Mouse (Mus musculus): ENCODE results near the gene Akt3. TPM values are rescaled to one million over a fixed set of nuclear protein-coding genes. Genes with fewer than 3 reads are reported as not detected.
A peak's percentile ranks its signal among the peaks of the same experiment; 100 is the strongest.

Gene Akt3
- polyA plus RNA-seq, 1 experiment from 2014 or later = 28.9 TPM

DNA sequence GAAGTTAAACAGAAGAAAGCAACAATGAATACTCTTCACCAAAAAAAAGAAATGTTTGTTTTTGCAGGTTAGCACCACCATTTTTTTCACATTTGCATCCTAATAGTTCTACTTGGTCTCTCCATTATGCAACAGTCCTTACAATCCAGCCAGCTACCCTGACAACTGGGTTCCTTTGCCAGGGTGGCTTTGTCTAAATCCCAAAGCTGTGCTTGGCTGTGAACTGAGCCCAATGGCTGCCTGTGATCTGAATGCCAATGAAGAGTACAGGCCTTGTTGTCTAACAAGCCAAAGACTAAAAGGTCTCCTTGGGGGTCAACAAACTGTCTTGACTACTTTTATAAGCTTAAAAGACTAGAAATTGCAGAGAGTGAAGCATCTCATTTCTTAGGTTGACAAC is 82.6 kb downstream of the Akt3 start:
- no peak overlapping the region for H3K4me3 ChIP-seq (ENCODE audit: low read depth, low read length)
- H3K27me3 ChIP-seq (ENCODE audit: control insufficient read depth, insufficient read depth, low read length) = no peaks in the 10 kb centered on the region
- H3K4me1 ChIP-seq (replicated peaks; ENCODE audit: control insufficient read depth, insufficient read depth, low read length) = no peaks in the 10 kb centered on the region
- H3K4me2 ChIP-seq (replicated peaks; ENCODE audit: low read depth, low read length) = no peak overlapping the region
- ATAC-seq (ENCODE audit: low FRiP score) = peak; percentile 91
- H3K9me3 ChIP-seq (ENCODE audit: control insufficient read depth, low read length) = no peaks in the 10 kb centered on the region
- H3K27ac ChIP-seq (ENCODE audit: low read depth, low read length) = 0 out of 2 replicates have a peak overlapping the region, but pooled peaks have one; percentile 36
- no peaks in the 10 kb centered on the region for H3K36me3 ChIP-seq (ENCODE audit: control insufficient read depth, insufficient read depth, low read length)
- H3K9ac ChIP-seq (ENCODE audit: low read depth, low read length) = no peak overlapping the region
- DNase-seq (ENCODE audit: low spot score) = peak; percentile 80

DNA sequence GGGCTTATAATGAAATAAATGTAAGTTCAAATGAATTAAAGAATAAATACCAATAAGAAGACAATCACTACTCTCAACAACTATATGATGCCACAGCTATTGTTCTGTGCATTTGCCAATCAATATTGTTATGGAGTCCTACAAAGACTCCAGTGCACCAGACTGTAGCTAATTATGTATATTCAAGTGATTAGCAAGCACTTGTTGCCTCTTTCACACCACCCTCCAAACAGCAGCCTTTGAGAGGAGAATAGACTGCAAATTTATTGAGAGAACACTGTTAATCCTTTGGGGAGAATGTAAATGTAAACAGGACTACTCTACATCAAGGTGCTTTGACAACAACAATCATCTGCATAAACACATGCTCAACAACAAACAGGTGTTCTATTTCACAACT is 86.7 kb downstream of the Akt3 start:
- H3K4me1 ChIP-seq (replicated peaks; ENCODE audit: control insufficient read depth, insufficient read depth, low read length) = no peaks in the 10 kb centered on the region
- H3K9ac ChIP-seq (ENCODE audit: low read depth, low read length) = no peak overlapping the region
- no peak overlapping the region for H3K27ac ChIP-seq (ENCODE audit: low read depth, low read length)
- H3K27me3 ChIP-seq (ENCODE audit: control insufficient read depth, insufficient read depth, low read length) = no peaks in the 10 kb centered on the region
- no peaks in the 10 kb centered on the region for H3K36me3 ChIP-seq (ENCODE audit: control insufficient read depth, insufficient read depth, low read length)
- H3K4me3 ChIP-seq (ENCODE audit: low read depth, low read length) = no peak overlapping the region
- ATAC-seq (ENCODE audit: low FRiP score) (no peak), DNase-seq (ENCODE audit: low spot score) (no peak)
- no peak overlapping the region for H3K4me2 ChIP-seq (replicated peaks; ENCODE audit: low read depth, low read length)
- H3K9me3 ChIP-seq (ENCODE audit: control insufficient read depth, low read length) = no peaks in the 10 kb centered on the region

- H3K4me3 ChIP-seq (ENCODE audit: low read depth, low read length) = no peak overlapping the region
- 35% methylated on average over 2 of the region's 2 CpGs for WGBS
- no peaks in the 10 kb centered on the region for H3K27me3 ChIP-seq (ENCODE audit: control insufficient read depth, insufficient read depth, low read length)
- DNase-seq (ENCODE audit: low spot score) (no peak), ATAC-seq (ENCODE audit: low FRiP score) (no peak)
- H3K4me2 ChIP-seq (replicated peaks; ENCODE audit: low read depth, low read length) = no peak overlapping the region
- H3K27ac ChIP-seq (ENCODE audit: low read depth, low read length) = no peak overlapping the region
- H3K4me1 ChIP-seq (replicated peaks; ENCODE audit: control insufficient read depth, insufficient read depth, low read length) = no peaks in the 10 kb centered on the region
- no peak overlapping the region for H3K9ac ChIP-seq (ENCODE audit: low read depth, low read length)
- H3K9me3 ChIP-seq (ENCODE audit: control insufficient read depth, low read length) = no peaks in the 10 kb centered on the region
- no peaks in the 10 kb centered on the region for H3K36me3 ChIP-seq (ENCODE audit: control insufficient read depth, insufficient read depth, low read length)
Measured at GRCm38 (mm10) chr1:177165789-177166188, 92.2 kb downstream of the Akt3 start.

- ATAC-seq (ENCODE audit: low FRiP score) (no peak), DNase-seq (ENCODE audit: low spot score) (no peak)
- no peaks in the 10 kb centered on the region for H3K36me3 ChIP-seq (ENCODE audit: control insufficient read depth, insufficient read depth, low read length)
- 64% methylated on average over 2 of the region's 2 CpGs for WGBS
- H3K4me1 ChIP-seq (replicated peaks; ENCODE audit: control insufficient read depth, insufficient read depth, low read length) = no peaks in the 10 kb centered on the region
- no peaks in the 10 kb centered on the region for H3K27me3 ChIP-seq (ENCODE audit: control insufficient read depth, insufficient read depth, low read length)
- H3K4me3 ChIP-seq (ENCODE audit: low read depth, low read length) = no peak overlapping the region
- no peak overlapping the region for H3K9ac ChIP-seq (ENCODE audit: low read depth, low read length)
- H3K27ac ChIP-seq (ENCODE audit: low read depth, low read length) = no peak overlapping the region
- H3K4me2 ChIP-seq (replicated peaks; ENCODE audit: low read depth, low read length) = no peak overlapping the region
- no peaks in the 10 kb centered on the region for H3K9me3 ChIP-seq (ENCODE audit: control insufficient read depth, low read length)
Measured at GRCm38 (mm10) chr1:177165336-177165735, 92.7 kb downstream of the Akt3 start.

DNA sequence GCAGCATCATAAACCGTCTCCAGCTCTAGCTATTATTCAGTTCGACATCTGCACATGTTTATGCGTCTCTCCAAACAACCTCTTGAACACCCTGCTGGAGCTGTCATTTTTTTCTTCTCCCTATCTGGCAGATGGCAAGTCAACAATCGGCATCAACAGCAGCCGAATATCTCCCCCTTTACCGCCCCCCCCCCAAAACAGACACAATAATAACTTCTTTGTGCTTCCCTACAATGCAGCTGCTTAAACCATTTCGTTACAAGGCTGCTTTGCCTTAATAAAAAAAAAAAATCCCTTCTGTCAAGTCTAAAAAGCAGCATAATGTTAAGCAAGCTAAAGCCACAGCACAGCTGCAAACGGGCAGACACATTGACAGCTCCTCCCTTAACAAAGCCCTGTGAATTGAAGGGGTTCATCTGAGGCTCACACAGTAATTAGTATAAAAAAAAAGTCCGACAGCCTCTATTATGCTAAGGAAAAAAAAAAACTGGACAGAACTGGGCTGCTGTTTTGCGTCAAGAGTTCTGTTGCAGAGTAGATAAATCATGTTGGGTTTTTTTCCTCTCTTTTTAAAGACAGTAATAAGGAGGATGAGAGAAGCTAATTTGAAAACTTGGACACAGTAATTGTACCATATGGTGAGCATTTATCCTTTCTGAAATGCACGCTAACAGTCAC is 107.5 kb downstream of the Akt3 start:
- H3K36me3 ChIP-seq (ENCODE audit: control insufficient read depth, insufficient read depth, low read length) = no peaks in the 10 kb centered on the region
- H3K9me3 ChIP-seq (ENCODE audit: control insufficient read depth, low read length) = no peaks in the 10 kb centered on the region
- no peak overlapping the region for H3K9ac ChIP-seq (ENCODE audit: low read depth, low read length)
- 10% methylated on average over 11 of the region's 11 CpGs for WGBS
- DNase-seq (ENCODE audit: low spot score) = peak; percentile 68
- H3K4me1 ChIP-seq (replicated peaks; ENCODE audit: control insufficient read depth, insufficient read depth, low read length) = no peaks in the 10 kb centered on the region
- no peak overlapping the region; the same call in 1 of the 2 replicates for H3K4me2 ChIP-seq (replicated peaks; ENCODE audit: low read depth, low read length)
- H3K4me3 ChIP-seq (ENCODE audit: low read depth, low read length) = no peak overlapping the region
- peak; percentile 91 for ATAC-seq (ENCODE audit: low FRiP score)
- no peaks in the 10 kb centered on the region for H3K27me3 ChIP-seq (ENCODE audit: control insufficient read depth, insufficient read depth, low read length)
- H3K27ac ChIP-seq (ENCODE audit: low read depth, low read length) = peak overlapping the region; percentile 55

DNA sequence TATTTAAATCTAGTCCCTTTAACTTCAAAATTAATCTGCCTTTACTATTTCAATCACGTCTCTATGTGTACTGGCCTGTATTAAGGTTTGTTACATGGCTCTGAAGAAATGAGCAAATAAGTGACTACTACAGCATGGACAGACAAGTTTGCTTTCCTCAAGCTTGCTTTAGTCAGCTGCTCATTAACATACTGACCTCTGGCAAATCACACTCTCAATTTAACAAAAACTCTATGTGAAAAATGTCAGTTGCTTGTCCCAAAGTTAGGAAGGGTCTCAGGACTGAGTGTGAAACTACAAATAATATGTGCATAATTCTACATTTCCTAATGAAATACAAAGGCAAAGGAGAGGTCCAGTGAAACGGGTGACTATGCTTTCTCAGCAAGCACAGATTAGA is 109.3 kb downstream of the Akt3 start:
- no peaks in the 10 kb centered on the region for H3K4me1 ChIP-seq (replicated peaks; ENCODE audit: control insufficient read depth, insufficient read depth, low read length)
- no peak overlapping the region for H3K9ac ChIP-seq (ENCODE audit: low read depth, low read length)
- H3K27me3 ChIP-seq (ENCODE audit: control insufficient read depth, insufficient read depth, low read length) = no peaks in the 10 kb centered on the region
- H3K36me3 ChIP-seq (ENCODE audit: control insufficient read depth, insufficient read depth, low read length) = no peaks in the 10 kb centered on the region
- H3K4me3 ChIP-seq (ENCODE audit: low read depth, low read length) = no peak overlapping the region
- H3K9me3 ChIP-seq (ENCODE audit: control insufficient read depth, low read length) = no peaks in the 10 kb centered on the region
- WGBS = 41% methylated on average over 2 of the region's 2 CpGs
- no peak for ATAC-seq (ENCODE audit: low FRiP score)
- peak overlapping the region; percentile 67 for H3K27ac ChIP-seq (ENCODE audit: low read depth, low read length)
- H3K4me2 ChIP-seq (replicated peaks; ENCODE audit: low read depth, low read length) = no peak overlapping the region
- DNase-seq (ENCODE audit: low spot score) = no peak

- H3K27ac ChIP-seq (ENCODE audit: low read depth, low read length) = no peak overlapping the region
- WGBS = 92% methylated on average over 2 of the region's 2 CpGs
- no peak for ATAC-seq (ENCODE audit: low FRiP score)
- no peak overlapping the region for H3K4me2 ChIP-seq (replicated peaks; ENCODE audit: low read depth, low read length)
- no peaks in the 10 kb centered on the region for H3K4me1 ChIP-seq (replicated peaks; ENCODE audit: control insufficient read depth, insufficient read depth, low read length)
- no peaks in the 10 kb centered on the region for H3K27me3 ChIP-seq (ENCODE audit: control insufficient read depth, insufficient read depth, low read length)
- no peak overlapping the region for H3K9ac ChIP-seq (ENCODE audit: low read depth, low read length)
- H3K9me3 ChIP-seq (ENCODE audit: control insufficient read depth, low read length) = no peaks in the 10 kb centered on the region
- H3K36me3 ChIP-seq (ENCODE audit: control insufficient read depth, insufficient read depth, low read length) = no peaks in the 10 kb centered on the region
- no peak overlapping the region for H3K4me3 ChIP-seq (ENCODE audit: low read depth, low read length)
- no peak for DNase-seq (ENCODE audit: low spot score)
Measured at GRCm38 (mm10) chr1:177141468-177141867, 116.5 kb downstream of the Akt3 start.

DNA sequence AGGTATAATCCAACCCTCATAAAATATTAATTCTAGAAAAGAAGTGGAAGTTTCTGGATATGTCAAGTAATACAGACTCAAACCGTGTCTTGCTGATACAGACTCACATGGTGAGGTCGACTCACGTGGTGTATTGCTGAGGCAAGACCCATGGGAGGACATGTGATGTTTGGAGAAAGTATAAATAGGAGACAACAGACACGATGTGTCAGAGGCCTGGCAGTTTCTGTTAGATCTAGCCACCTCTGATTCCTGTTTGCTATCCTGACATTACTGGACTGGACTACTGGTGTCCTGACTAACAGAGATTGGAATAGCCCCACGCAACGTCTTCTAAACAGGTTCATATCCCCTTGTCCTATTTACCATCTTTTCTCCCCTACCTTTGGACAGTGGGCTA is 118.4 kb downstream of the Akt3 start:
- Histone ChIP-seq H3K4me1 (replicated peaks; ENCODE audit: control insufficient read depth, insufficient read depth, low read length) (no peaks in the 10 kb centered on the region), H3K9me3 (ENCODE audit: control insufficient read depth, low read length) (no peaks in the 10 kb centered on the region), H3K9ac (ENCODE audit: low read depth, low read length) (no peak overlapping the region), H3K36me3 (ENCODE audit: control insufficient read depth, insufficient read depth, low read length) (no peaks in the 10 kb centered on the region), H3K4me2 (replicated peaks; ENCODE audit: low read depth, low read length) (no peak overlapping the region), H3K27me3 (ENCODE audit: control insufficient read depth, insufficient read depth, low read length) (no peaks in the 10 kb centered on the region), H3K4me3 (ENCODE audit: low read depth, low read length) (no peak overlapping the region), H3K27ac (ENCODE audit: low read depth, low read length) (no peak overlapping the region)
- DNase-seq (ENCODE audit: low spot score) = no peak
- 92% methylated on average over 6 of the region's 6 CpGs for WGBS
- no peak for ATAC-seq (ENCODE audit: low FRiP score)

DNA sequence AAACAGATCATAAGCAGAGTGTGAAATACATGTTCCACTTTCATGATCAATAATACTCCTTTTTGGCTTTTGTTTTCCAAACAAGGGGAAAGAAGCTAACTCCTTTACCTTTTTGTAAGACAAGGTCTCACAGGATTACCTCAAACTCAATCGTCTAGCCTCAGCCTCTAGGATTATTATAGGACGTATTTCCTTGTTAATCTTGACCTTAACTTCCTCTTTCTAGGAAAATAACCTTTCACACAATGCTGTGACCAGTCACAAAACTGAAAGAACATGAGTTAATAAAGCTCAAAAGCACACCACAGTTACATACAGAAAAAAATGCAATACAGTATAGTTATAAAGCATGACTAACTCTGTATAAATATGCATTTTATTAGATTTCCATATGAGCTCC is 126.5 kb downstream of the Akt3 start:
- H3K27me3 ChIP-seq (ENCODE audit: control insufficient read depth, insufficient read depth, low read length) = no peaks in the 10 kb centered on the region
- no peak overlapping the region for H3K4me2 ChIP-seq (replicated peaks; ENCODE audit: low read depth, low read length)
- H3K27ac ChIP-seq (ENCODE audit: low read depth, low read length) = no peak overlapping the region
- no peak overlapping the region for H3K4me3 ChIP-seq (ENCODE audit: low read depth, low read length)
- DNase-seq (ENCODE audit: low spot score) = no peak
- 88% methylated on average over 2 of the region's 2 CpGs for WGBS
- H3K9me3 ChIP-seq (ENCODE audit: control insufficient read depth, low read length) = no peaks in the 10 kb centered on the region
- no peaks in the 10 kb centered on the region; the same call in 1 of the 2 replicates for H3K36me3 ChIP-seq (ENCODE audit: control insufficient read depth, insufficient read depth, low read length)
- no peak for ATAC-seq (ENCODE audit: low FRiP score)
- H3K4me1 ChIP-seq (replicated peaks; ENCODE audit: control insufficient read depth, insufficient read depth, low read length) = no peaks in the 10 kb centered on the region
- H3K9ac ChIP-seq (ENCODE audit: low read depth, low read length) = no peak overlapping the region

Measured in hindbrain, embryonic 11.5 days (tissue).